Mouse (Mus musculus): ENCODE measurements around the gene St6galnac5.

The St6galnac5 gene

GRCm38 (mm10) chr3:152950914-152951313, 31.1 kb downstream of the St6galnac5 start:
- DNase-seq (ENCODE audit: low read depth, low spot score) = no peak

DNA sequence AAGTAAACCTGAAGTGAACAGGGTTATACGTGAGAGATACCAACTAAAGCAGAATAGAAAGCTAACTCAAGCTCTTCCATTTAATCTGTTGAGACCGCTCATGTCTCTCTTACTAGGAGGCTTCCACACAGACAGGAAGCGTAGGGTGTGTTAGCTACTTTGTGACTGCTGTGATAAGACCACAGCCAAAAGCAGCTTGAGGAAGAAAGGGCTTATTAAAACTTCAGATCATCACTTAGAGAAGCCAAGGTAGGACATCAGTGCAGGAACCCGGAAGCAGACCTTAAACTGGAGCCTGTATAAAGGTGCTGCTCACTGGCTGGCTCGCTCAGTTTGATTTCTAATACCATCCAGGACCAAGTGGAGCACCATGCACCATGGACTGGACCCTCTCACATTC, 31.7 kb downstream of the St6galnac5 start:
- DNase-seq (ENCODE audit: low read depth, low spot score) = no peak

GRCm38 (mm10) chr3:152949233-152949777, 32.7 kb downstream of the St6galnac5 start:
- no peak for DNase-seq (ENCODE audit: low read depth, low spot score)

DNA sequence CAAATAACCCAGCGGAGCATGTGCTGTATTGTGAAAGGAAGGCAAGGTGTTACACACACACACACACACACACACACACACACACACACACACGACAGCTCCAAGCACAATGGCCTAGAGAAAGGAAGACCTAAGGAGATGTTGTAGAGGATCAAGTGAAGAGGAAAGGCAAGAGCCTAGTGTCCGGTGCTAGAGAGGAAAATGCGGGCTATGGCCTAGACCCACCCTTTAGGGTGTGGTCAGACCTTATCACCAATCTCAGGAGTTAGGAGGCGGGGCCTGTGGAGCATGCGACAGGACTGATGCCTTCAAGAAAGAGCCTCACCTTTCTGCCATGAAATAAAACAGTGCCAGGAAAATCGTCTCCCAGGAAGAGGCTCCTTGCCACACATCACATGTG, 33.5 kb downstream of the St6galnac5 start:
- no peak for DNase-seq (ENCODE audit: low read depth, low spot score)

DNA sequence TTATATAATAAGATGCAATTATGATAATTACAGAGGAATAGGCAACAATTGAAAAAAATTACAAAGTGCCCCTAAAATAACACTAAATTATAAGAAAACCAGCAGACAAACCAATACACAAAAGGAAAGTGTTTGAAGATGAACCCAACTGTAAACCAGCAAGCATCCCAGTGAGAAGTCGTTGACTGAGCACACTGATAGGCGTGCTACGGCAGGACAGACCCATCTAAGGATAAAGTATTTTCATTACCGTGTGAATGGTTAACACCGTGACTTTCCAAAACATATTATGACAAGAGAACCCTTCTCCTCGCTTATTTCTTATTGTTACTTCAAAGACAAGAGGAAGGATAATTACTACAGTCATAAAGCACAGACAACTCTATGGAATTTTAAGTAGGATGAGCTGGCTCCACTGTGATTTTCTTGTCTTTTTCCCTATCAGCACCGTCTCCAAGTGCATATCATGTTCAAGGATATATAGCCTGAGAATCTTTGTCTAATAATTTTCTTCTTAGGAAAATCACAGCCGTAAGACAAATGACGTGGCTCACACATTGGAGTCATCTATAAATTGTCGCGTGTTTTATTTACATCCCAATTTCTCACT, 34.9 kb downstream of the St6galnac5 start:
- no peak for DNase-seq (ENCODE audit: low read depth, low spot score)

- no peak for DNase-seq (ENCODE audit: low read depth, low spot score)
Observed at GRCm38 (mm10) chr3:152944766-152945165, 37.3 kb downstream of the St6galnac5 start.

DNA sequence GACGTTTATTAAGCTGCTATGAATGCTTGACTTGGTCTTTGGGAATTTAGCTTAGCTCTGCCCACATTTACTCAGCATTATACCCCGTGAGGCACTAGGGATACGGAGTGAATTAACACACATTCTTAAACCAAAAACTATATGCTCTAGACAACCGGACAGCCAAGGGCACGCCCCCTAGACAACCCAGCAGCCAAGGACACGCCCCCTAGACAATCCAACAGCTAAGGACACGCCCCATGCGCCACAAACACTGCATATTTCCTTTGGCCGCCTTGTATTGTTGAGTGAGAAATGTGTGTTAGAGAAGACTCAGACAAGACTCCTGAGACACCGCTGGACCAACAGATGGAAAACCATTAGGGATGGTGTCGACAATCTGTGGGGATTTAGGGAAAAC, 39.1 kb downstream of the St6galnac5 start:
- DNase-seq (ENCODE audit: low read depth, low spot score) = no peak

- no peak for DNase-seq (ENCODE audit: low read depth, low spot score)
Observed at GRCm38 (mm10) chr3:152941671-152942070, 40.4 kb downstream of the St6galnac5 start.

DNA sequence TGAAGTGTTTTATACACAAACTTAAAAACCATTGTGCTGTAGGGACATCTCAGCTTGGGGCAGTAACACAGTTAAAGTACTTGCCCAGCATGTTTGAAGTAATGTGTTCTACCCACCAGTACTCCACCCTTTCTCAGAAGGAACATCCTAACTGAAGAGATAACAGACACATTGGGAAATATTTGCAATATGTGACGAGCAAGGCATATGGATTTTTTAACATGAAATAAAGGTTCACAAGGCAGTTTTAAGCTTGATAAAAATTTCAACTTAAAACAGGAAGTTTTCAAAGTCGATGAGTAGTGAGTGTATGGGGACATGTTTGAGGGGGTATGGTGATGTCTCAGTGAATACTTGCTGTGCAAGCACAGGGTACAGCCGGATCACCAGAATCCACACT, 45.7 kb downstream of the St6galnac5 start:
- DNase-seq (ENCODE audit: low read depth, low spot score) = no peak

- no peak for DNase-seq (ENCODE audit: low read depth, low spot score)
Observed at GRCm38 (mm10) chr3:152933737-152934136, 48.3 kb downstream of the St6galnac5 start.

GRCm38 (mm10) chr3:152932544-152932943, 49.5 kb downstream of the St6galnac5 start:
- DNase-seq (ENCODE audit: low read depth, low spot score) = no peak

DNA sequence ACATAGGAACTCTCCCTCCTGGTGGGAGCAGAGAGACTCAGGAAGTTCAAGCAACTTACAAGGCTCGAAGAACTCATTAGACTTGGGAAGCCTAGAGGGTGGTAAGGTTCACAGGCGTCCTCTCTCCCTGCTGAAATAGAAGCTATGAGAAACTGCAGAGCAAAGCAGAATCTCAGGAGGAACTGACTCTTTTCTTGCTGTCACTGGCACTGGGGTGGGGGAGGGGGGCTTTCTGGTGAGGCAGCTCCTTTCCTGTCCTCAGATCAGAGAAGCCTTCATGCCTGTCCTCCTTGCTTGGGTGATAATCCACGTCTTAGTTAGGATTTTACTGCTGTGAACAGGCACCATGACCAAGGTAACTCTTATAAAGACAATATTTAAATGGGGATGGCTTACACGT, 50.0 kb downstream of the St6galnac5 start:
- DNase-seq (ENCODE audit: low read depth, low spot score) = no peak

GRCm38 (mm10) chr3:152931354-152931753, 50.7 kb downstream of the St6galnac5 start:
- DNase-seq (ENCODE audit: low read depth, low spot score) = no peak

- no peak for DNase-seq (ENCODE audit: low read depth, low spot score)
Observed at GRCm38 (mm10) chr3:152929788-152930281, 52.2 kb downstream of the St6galnac5 start.

DNA sequence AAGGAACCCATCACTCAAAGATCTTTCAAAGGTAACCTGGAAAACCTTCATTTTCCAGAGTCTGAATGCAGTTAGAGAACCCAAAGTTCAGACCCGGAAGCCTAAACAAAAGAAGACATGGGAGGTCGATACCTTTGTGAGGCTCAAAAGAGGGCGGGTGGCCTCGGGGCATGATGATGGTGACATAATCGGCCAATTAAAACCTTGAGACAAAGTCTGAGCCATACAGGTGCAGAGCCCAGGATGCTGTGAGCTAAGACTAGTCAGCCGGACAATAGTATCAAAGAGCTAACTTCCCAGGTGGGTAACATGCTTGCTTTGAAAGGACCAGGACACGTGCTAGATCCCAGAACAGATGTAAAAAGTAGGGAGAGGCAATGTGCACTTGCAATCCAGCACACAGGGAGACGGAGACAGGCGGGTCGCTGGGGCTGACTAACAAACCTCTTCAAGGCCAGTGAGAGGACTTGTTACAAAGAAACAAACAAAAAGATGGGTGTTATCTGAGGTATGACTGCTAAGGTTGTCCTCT, 52.7 kb downstream of the St6galnac5 start:
- no peak for DNase-seq (ENCODE audit: low read depth, low spot score)

DNA sequence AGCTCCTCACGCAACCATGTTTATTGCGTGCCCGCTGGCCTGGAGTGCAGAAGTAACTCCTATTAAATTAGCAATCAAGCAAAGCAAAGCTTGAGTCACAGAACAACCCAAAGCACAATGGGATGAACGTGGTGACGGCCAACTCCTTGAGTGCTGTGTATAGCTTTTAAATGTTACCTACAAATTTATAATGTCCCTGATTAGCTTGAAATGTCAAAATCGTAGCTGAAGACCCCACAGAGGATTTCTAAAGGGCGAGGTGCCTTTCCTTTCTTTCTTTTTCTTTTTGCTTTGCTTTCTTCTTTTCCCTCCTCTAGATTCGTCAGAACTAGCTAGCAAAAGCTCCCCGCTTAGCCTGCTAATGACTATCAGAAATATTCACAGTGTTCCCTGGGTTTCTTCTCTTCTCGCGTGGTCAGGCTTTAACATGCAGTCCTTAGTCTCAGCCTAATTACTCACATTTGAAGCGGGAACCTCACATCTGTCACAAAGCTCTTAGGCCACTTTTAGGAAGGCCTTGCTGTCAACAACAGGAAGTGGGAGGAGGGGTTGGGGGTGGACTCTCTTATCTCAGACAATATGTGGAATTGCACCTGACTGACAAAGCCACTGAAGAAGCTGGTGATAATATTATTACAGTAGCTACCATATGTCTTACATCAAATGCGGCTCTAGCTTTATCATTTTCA, 53.6 kb downstream of the St6galnac5 start:
- DNase-seq (ENCODE audit: low read depth, low spot score) = no peak

GRCm38 (mm10) chr3:152926166-152926565, 55.9 kb downstream of the St6galnac5 start:
- no peak for DNase-seq (ENCODE audit: low read depth, low spot score)

DNA sequence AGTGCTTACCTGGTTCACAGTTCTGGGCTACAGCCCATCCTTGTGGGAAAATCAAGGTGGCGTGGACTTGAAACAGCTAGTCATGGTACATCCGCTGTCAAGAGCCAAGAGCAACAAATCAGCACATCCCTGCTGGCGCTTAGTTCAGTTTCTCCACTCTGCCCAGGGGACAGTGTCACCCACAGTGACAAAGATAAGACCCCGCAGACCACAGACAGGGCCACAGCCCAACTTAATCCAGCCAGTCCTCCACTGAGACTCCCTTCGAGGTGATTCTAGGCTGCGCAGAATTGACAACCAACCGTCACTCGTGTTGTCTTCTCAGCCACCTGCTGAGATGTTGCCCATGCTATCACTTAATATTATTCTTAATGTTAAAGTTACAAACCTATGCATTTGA, 56.7 kb downstream of the St6galnac5 start:
- DNase-seq (ENCODE audit: low read depth, low spot score) = no peak

DNA sequence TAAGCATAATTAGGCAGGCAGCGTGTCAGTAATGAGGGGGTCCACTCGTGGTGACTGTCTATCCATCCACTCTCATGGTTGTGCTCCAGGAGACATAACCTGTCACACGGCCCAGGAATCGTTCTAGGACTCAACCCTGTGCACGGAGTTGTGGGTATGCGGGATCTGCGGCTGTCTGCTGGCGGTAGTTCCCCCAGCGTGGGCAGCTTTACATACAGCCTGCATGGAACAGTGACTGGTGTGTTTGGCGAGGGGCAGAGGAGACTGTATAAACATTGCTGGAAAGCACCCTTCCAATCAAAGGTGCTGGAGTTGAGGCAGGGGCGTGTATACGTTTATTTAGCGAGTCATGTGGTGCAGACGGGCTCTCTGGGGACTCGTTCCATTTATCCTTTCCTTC, 58.5 kb downstream of the St6galnac5 start:
- no peak for DNase-seq (ENCODE audit: low read depth, low spot score)

DNA sequence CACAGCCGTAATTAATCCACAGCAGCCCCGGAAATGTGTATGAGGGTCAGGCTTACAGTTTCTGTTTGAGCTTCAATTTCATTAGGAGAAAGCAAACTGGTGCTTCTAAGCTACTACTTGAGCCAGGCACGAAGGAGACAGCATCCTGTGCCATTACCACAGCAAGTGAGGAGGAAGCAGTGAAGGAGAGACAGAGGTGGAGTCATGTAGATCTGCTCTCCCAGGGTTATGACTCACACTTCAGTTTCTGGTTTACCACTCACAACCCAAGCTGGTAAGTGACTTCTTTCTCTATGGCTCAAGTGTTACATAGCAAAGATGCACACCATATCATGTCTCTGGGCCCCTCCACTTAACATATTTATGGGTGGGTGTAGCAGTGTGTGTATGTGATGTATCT, 61.7 kb downstream of the St6galnac5 start:
- DNase-seq (ENCODE audit: low read depth, low spot score) = peak; percentile 39

DNA sequence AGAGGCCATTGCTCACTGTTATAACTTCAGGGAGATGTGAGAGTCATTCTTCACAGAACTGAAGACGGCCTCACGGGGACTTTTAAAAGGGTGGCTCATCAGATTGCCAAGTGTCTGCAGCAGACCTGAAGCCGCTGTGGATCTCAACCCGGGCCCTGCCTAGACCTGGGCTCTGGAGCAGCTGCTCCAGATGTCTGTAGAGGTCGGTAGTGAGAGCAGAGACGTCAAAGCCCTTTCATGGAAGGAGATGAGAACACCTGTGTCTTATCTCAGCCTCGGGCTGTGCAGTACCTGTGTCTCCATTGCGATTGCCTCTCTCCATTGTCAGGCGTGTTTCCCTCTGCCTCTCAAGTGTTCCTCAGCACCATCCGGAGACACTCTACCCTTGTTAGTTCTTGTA, 62.9 kb downstream of the St6galnac5 start:
- no peak for DNase-seq (ENCODE audit: low read depth, low spot score)

DNA sequence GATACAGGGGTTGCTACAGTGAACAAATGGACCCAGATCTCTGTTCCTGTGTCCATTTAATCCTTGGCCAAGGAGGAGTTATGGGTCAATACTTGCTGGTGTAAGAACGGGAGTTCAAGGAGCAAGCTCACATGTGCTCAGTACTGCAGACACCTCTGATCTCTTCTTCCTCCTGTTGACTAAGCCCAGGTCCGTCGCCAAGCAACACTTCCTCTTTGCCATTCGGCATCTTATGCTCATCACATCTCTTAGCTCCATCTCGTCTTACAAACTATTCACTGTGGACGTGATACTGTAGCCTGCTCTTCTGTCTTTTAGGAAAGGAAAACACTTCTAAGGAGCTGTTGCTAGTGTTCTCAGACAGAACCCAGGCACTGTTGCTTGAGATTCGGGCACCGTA, 64.5 kb downstream of the St6galnac5 start:
- no peak for DNase-seq (ENCODE audit: low read depth, low spot score)

DNA sequence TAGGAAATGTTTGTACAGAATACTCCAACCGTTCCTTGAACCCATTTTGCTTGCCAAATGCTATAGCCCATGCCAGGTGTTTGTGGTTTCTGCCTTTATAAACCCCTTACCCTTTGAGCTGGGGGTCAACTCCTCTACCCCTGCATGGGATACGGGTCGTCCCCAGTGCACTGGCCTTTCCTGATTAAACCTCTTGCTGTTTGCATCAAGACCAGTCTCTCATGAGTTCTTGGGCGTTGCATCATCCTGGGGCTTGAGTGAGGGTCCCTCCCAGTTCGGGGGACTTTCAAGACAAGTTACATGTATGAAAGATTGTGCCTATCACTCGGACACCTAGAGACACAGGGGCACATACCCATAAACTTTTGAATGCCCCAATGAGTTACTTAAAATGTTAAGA, 67.7 kb downstream of the St6galnac5 start:
- DNase-seq (ENCODE audit: low read depth, low spot score) = no peak
